Mouse (Mus musculus) heart, postnatal 4 days (tissue): ENCODE measurements at regions not wholly inside any gene's neighbourhood (a gene's known extent, or its start where the extent isn't known, plus 50 kb on each side); places are given as distances from the start of the nearest gene placed in this dataset.
A peak's percentile ranks its signal among the peaks of the same experiment; 100 is the strongest.
"Not testable (repeated sequence)": the region's sequence is repeated elsewhere in the genome, so short reads cannot be mapped to it uniquely, and the experiment has no call there.

Experiments
- DNase-seq: peaks from one replicate; pipeline ENCODE4 v3.0.0; 2021
- microRNA-seq, 2 experiments: library from miRNA; unstranded; fragments of <30 nt; microRNA quantifications; one replicate each; pipeline ENCODE4 v1.2.0; 2021 to 2022

DNA sequence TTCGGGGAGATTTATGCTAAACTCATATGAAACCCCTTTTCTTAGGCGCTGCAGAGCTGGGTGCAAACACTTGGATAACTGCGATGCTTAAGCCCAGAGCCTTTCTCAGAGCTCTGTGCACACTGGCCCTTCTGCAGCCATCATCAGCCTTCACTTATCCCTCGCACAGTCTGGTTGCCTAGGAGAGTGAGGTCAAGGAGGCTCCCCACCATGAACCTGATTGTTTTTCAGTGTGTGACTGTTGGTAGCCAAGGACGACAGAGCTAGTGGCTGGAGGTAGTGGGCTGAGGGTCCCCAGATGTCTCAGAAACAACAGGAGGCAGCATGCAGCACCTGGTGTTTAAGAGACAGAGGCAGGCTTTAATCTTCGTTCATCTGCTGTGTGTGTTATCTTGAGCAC is 108.6 kb upstream of the Gadl1 start:
- no peak for DNase-seq

DNA sequence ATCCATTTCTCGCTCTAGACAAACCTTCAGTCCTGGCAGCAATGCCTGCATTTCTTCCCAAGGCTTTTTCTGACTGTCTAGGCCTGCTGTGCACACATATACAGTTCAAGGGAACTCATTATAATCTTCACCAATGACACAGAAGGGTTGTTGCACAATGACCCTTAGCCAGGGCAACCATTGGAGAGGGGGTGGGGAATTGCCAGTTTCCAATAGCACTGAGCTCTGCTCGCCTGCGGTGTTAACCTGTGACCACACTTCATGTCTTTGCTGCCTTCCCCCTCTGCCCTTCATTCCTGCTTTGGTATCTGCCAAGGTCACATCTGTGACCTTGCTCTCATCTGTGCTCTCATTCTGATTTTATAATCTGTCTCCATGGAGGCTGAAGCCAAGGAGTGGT is 106.2 kb upstream of the Gadl1 start:
- DNase-seq: no peak

DNA sequence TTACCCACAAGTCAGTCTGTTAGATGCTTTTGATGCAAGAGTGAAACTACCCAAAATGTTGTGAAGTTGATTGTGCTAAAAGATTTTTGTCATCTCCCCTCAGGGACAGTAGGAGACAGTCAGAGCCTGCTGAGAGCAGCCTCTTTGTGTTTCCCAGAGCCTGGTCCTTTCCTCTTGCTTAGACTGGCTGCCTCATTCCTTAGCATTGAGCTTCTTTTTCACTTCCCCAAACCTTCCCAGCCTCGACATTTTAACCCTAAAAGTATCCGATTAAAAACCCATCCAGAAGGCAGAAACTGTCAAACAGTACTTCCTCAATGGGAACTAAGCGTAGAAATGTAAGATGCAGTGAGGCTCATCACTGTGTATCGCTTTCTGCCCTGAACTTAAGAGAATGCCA is 104.0 kb upstream of the Gadl1 start:
- DNase-seq: no peak

DNA sequence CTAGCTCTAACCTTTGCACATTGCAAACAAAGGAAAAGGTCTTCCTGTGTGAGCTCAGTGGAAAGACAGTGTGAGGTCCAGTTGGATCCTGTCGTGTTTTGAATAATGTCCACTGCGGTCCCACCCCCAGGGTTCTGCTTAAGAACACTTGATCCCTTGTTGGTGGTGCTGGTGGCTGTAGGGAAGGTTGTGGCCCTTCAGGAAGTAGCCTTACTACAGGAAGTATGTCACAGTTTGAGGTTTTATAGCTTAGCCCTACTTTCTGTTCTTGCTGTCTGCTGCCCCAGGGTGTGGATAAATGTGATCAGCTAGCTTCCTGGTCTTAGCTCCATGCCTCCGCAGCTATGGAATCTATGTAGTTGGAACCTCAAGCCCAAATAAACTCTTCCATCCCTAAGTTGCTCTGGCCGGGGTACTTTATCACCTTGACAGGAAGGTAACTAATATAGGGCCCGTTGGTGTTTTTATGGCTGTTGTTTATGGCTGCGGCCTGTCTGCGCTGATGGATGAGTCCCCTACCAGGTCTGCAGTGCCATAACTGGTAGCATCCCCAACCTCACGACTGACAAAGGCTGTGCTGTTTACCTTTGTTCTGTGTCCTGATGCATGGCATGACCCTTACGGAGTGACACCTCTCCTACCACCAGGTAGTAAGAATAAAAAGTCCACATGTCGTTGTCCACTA is 103.1 kb upstream of the Gadl1 start:
- no peak for DNase-seq

DNA sequence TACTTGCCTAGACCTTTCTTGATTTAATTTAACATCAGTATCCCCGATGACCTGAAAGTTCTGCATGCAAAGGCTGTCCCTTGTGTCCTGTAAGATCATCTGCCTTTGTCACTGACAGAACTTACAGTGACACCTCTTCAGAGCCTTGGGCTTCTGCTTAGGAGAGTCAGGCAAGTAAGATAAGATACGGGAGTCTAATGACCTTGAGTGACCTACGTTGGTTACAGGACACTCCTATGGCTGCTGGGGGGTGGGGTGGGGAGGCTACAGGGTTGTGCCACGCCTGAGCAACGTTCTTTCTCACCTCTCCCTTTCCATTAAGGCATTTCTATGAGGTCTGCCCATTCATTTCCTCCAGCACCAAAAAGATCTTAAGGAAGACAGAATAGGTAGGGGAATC is 69.1 kb upstream of the Gadl1 start:
- no peak for DNase-seq

DNA sequence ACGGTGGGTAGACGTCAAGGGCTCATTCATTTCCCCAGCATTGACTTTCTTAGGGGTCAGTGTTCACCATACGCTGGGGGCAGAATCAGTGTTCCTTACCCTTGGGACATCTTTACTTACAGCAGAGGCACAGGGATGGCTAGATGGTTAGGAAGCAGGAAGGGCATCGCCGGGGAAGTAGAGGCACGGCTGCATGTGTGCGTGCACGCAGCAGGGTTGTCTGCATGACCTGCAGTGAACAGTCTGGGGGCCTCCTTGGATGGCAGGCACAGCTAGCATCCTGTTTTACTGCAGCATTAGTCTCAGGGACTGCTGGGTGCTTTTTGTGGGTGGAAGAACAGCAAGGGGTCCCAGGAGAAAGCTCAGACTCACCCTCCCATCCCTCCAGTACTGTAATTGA is 68.5 kb upstream of the Gadl1 start:
- DNase-seq: no peak

DNA sequence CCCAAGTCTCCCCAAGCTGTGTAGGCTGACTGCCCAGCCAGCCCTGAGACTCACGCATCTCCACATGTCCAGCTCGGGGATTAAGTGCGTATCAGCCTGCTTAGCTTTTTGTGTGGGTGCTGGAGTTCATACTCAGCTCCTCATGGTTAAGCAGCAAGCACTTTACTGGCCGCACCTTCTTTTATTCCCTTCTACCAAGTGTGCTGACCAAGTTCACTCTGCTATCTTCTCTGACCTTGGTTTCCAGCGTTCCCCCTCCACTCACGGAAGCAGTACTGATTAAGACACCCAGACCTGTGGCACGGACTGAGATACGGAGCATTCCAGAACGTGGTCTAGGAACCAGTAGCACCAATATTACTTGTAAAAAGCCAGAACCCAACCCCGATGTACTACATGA is 67.6 kb upstream of the Gadl1 start:
- DNase-seq: no peak

DNA sequence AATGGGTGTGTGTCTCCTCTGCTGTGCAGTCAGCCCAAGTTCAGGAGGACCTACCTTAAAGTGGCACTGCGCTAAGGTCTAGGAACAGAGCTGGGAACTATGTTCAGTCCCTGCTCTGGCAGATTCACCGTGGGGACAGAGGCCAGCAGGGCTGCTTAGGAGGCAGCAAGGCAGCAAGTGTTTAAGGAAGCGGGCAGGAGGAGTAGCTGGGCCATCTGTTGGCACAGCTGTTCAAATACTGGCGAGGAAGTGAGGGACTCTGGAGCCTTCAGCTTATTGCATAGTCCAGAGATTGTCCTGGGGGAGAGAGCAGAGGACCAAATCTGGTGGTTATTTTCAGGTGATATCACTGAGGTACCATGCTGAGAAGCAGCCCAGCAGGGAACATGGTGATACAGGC is 64.9 kb upstream of the Gadl1 start:
- no peak for DNase-seq

DNA sequence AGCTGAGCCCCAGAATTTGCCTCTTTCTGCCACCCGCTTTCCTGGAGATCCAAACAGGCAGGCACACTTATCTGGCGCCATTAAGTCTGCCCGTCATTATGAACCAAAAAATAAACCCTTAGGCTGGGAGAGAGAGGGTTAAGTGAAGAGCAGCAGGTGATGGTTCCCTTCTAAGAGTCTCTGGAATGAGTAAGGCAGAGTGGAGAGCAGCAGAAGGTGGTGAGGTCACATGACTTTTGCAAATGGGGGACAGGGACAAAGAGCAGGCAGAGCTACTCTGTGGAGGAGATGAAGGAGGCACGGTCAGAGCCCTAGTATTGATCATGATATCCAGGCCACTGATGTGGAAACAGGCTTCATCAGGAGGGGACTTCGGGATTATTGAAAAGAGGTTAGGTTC is 64.2 kb upstream of the Gadl1 start:
- DNase-seq: no peak

DNA sequence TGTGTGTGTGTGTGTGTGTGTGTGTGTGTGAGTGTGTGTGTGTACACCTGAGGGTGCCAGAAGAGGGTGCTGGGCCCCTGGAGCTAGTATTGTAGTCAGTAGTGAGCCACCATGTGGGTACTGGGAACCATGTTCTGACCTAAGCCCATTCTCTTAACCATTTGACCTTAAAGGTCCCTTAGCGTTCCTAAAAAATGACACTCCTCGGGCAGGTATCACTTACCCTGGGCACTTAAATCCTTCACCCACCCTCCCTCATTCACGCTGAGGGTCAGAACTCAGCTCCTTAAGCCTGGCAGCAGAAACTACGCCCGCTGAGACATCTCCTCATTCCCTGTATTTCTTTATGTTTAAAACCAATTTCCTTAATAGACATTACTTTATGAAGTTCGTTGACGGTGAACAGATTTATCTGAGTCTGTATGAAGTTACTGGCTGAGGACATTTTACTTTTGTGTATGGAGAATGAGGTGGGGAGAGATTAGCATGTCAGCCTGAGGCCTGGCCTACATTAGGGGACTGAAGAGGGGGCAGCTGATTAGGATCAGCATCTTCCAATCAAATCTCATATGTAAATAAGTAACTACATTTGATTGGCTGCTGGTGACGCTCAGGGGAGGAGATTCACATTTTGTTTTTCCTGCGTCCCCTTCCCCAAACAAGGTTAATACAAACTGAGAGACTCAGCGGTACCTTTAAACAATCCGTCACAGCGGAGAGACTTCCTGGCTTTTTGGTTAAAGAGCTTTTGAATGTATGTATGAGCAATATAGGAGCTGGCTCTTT is 61.8 kb upstream of the Gadl1 start:
- DNase-seq: no peak

DNA sequence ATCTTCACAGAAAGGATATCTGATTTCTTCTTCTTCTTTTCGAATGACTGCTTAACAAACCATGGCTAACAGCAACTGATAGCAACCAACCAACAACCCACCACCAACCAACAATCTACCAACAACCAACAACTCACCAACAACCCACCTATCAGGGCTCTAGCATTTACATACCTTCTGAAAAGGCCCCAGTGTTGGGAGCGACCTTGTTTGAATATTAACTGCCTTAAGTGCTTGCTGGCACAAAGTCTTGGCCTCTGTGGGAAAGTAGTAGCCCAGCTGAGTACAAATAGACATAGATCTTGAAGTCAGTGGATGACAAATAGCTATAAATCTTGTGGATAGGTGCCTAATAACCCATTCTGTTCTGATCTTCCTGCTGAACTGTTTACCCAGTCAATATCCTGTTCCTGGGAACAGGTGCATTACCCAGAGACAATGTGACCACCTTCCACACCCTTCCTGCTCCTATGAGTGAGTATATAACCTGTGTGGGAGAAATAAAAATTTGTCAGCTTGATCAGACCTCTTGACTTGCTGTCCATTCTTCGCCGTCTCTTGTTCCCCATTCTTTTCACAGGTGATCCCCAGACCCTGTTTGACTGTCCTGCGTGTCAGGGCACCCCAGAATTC is 55.9 kb upstream of the Gadl1 start:
- DNase-seq: not testable (repeated sequence)

DNA sequence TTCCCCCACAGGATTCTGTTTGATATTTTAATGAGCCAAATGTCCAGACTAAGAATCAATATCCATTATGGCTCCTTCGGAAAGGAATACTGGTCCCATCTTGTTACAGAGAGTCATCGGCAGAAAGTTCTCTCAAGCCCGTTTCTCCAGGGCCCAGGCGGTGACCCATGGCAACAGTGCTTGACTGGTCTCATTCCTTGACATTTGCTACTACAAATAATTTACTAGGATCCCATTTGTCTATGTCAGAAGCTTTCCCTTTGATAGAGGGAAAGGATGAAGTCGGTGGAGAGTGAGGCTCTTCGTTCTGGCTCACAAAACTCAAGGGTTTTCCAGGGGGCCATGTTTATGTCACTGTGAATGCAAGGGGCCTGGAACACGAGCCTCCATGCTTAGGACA is 52.0 kb upstream of the Gadl1 start:
- no peak for DNase-seq

DNA sequence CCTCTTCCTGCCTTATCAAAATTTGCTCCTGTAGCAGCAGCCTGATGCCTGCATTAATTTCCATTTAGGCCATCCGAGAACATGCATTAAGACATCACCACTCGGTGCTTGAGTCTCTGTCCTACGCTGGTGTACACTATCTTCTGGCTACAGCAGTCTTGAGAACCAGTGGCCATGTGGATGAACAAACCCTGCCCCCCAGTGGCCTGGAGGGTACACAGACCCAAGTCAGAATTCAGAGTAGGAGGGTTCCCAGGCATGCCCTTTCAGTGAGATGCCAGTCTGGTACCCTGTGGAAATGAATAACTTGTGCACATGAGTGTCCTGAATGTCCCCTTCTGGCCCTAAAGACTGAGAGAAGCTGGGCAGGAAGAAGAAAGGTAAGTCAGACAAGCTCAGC is 50.4 kb upstream of the Gadl1 start:
- peak; percentile 37 for DNase-seq

Small RNA genes in the stretch of these regions (microRNA-seq; reads per million reads assigned to microRNA genes)
- gene Gm22243 (0 reads per million in 2 experiments), gene Gm25510 (0 reads per million in 2 experiments), gene Gm26303 (0 reads per million in 2 experiments), gene Mir467h (0 reads per million in 2 experiments)
